Mouse (Mus musculus): Measurements from ENCODE around the gene Otof. TPM values are rescaled to one million over a fixed set of nuclear protein-coding genes. Genes with fewer than 3 reads are reported as not detected.

Gene Otof
- polyA plus RNA-seq, 1 experiment from 2014 or later = 0.17 TPM

DNA sequence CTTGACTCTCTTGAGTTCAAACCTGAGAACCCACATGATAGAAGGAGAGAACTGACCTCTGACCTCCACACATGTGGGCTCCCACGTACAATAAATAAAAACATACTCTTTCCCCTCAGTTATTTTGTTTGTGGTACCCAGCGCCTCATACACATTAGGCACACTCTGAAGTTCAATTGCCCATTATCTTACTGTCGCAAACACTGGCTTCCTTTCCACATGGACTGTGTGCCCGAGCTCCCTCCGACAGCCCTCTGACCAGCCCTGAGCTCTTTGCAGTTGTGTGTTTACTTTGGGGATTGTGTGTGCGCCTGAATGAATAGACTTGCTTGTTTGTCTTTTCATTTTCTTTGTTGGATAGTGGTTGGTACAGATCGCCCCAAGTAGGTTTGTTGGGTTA lies 105.1 kb downstream of the Otof start:
- DNase-seq (ENCODE audit: low spot score) = no peak
- no peaks in the 10 kb centered on the region for H3K36me3 ChIP-seq
- 79% methylated on average over 7 of the region's 7 CpGs for WGBS
- no peak overlapping the region for H3K27ac ChIP-seq
- no peaks in the 10 kb centered on the region for H3K9me3 ChIP-seq
- no peaks in the 10 kb centered on the region for H3K4me1 ChIP-seq (replicated peaks)
- no peaks in the 10 kb centered on the region for H3K27me3 ChIP-seq (ENCODE audit: insufficient read depth, poor library complexity, severe bottlenecking)
- H3K4me3 ChIP-seq = no peak overlapping the region

DNA sequence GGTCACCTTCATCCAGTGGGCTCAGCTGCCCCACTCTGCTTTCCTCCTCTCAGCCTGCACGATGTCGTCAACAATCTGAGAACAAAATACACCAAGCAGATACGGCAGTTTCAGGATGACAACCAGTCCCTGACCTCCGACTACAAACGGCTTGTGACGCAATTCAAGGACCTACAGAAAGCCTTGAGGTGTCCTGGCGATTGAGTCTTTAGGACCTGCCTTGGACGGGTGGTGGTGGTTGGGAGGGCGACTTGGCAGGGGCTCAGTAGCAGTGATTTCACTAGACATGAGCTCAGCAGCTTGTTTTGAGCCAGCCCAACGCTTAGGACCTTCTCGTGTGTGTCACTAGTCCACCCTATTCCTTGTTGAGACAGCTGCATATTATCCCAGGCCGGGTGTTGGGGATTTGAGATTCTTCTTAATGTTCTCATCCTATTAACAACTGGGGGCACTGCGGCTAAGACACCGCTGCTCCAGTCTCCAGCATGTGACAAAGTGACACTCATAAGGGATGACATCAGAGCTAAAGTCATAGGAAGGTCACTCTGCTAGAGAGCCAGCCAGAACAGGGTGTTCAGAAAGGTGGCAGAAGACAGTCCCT lies 106.1 kb downstream of the Otof start:
- H3K9me3 ChIP-seq = no peaks in the 10 kb centered on the region
- 90% methylated on average over 14 of the region's 14 CpGs for WGBS

GRCm38 (mm10) chr5:30355114-30355513 lies 106.6 kb downstream of the Otof start:
- Histone ChIP-seq H3K9me3 (no peaks in the 10 kb centered on the region), H3K27me3 (ENCODE audit: insufficient read depth, poor library complexity, severe bottlenecking) (no peaks in the 10 kb centered on the region), H3K4me1 (replicated peaks) (no peaks in the 10 kb centered on the region), H3K27ac (no peak overlapping the region), H3K36me3 (no peaks in the 10 kb centered on the region), H3K4me3 (no peak overlapping the region)
- 85% methylated on average over 7 of the region's 7 CpGs for WGBS
- DNase-seq (ENCODE audit: low spot score) = no peak

More for the DNA sequence above, 106.1 kb downstream of the Otof start:
- Histone ChIP-seq H3K4me3 (no peak overlapping the region), H3K4me1 (replicated peaks) (no peaks in the 10 kb centered on the region), H3K27me3 (ENCODE audit: insufficient read depth, poor library complexity, severe bottlenecking) (no peaks in the 10 kb centered on the region), H3K36me3 (no peaks in the 10 kb centered on the region), H3K27ac (no peak overlapping the region)
- no peak for DNase-seq (ENCODE audit: low spot score)

DNA sequence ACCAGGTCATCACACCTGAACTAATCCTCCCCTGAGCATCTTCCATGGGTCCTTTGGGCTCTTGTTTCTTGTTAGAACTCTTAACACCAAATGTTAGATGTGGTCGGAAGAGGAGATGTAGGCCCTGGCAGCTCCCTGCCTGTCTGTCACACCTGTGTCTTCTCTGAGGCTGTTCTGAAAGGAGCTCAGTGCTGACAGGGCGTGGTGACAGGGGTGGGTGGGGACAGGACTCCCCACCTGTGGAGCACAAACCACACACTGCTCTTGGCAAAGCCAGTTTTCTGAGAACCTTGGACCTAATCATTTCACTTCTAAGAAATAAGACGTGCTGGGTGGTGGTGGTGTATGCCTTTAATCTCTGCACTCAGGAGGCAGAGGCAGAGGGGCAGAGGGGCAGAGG lies 108.1 kb downstream of the Otof start:
- H3K4me1 ChIP-seq (replicated peaks) = no peaks in the 10 kb centered on the region
- H3K27ac ChIP-seq = no peak overlapping the region
- 63% methylated on average over 3 of the region's 3 CpGs for WGBS
- no peaks in the 10 kb centered on the region for H3K9me3 ChIP-seq
- no peak for DNase-seq (ENCODE audit: low spot score)
- H3K4me3 ChIP-seq = no peak overlapping the region
- no peaks in the 10 kb centered on the region for H3K27me3 ChIP-seq (ENCODE audit: insufficient read depth, poor library complexity, severe bottlenecking)
- H3K36me3 ChIP-seq = no peaks in the 10 kb centered on the region

DNA sequence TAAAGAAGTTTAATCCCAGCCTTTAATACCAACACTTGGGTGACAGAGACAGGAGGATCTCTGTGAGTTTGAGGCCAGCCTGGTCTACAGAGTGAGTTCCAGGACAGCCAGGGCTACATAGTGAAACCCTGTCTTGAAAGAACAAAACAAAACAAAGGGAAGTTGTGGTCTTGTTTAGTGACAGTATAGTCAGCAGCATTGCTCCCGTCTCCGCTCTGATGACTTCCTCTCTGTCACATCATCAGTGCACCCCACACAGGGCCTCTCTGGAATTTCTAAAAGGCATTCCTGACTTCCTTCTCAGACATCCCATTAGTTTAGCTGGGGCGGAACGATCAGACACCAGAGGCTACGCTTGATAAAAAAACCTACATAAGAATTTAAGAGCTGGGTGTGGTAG lies 117.8 kb downstream of the Otof start:
- no peak overlapping the region for H3K4me3 ChIP-seq
- DNase-seq (ENCODE audit: low spot score) = no peak
- no peak overlapping the region for H3K27ac ChIP-seq
- peaks cover 18% of the 10 kb centered on the region for H3K27me3 ChIP-seq (ENCODE audit: insufficient read depth, poor library complexity, severe bottlenecking)
- H3K4me1 ChIP-seq (replicated peaks) = peaks cover 9% of the 10 kb centered on the region
- 84% methylated on average over 5 of the region's 5 CpGs for WGBS
- no peaks in the 10 kb centered on the region for H3K9me3 ChIP-seq
- no peaks in the 10 kb centered on the region for H3K36me3 ChIP-seq

- 2% methylated on average over 9 of the region's 9 CpGs for WGBS
- Histone ChIP-seq H3K9me3 (no peaks in the 10 kb centered on the region), H3K4me3 (peak overlapping the region; percentile 50), H3K36me3 (no peaks in the 10 kb centered on the region), H3K27me3 (ENCODE audit: insufficient read depth, poor library complexity, severe bottlenecking) (peaks cover 18% of the 10 kb centered on the region), H3K4me1 (replicated peaks) (peaks cover 9% of the 10 kb centered on the region), H3K27ac (no peak overlapping the region; the same call in 1 of the 2 replicates)
- DNase-seq (ENCODE audit: low spot score) = peak; percentile 80
These were observed 118.6 kb downstream of the Otof start for GRCm38 (mm10) chr5:30343107-30343506.

GRCm38 (mm10) chr5:30342601-30343015 lies 119.1 kb downstream of the Otof start:
- peak overlapping the region; percentile 50 for H3K4me3 ChIP-seq
- peak overlapping the region; percentile 46 for H3K27ac ChIP-seq
- 4% methylated on average over 17 of the region's 17 CpGs for WGBS
- H3K36me3 ChIP-seq = no peaks in the 10 kb centered on the region
- peaks cover 9% of the 10 kb centered on the region for H3K4me1 ChIP-seq (replicated peaks)
- no peaks in the 10 kb centered on the region for H3K9me3 ChIP-seq
- DNase-seq (ENCODE audit: low spot score) = no peak
- H3K27me3 ChIP-seq (ENCODE audit: insufficient read depth, poor library complexity, severe bottlenecking) = peaks cover 18% of the 10 kb centered on the region

- peaks cover 18% of the 10 kb centered on the region for H3K27me3 ChIP-seq (ENCODE audit: insufficient read depth, poor library complexity, severe bottlenecking)
- DNase-seq (ENCODE audit: low spot score) = no peak
These were observed 119.9 kb downstream of the Otof start for GRCm38 (mm10) chr5:30341601-30342365.

DNA sequence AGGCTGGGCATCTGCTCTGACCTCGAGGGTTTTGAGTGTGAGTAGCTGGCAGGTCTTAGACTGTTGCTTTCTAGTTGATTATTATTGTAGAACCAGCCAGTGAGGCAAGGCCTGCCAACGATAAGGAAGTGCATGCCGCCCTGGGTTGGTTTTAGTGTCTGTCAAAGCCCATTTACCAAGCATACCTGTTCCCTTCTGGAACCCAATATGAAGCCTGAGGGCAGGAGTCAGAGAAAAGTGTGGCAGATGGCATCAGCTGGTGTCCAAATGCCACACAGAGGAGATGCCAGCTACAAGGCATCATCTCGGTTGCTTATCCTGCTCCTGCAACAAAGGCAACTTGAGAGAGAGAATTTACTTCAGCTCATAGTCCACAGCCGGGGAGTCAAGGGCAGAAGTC lies 120.9 kb downstream of the Otof start:
- H3K4me3 ChIP-seq = no peak overlapping the region
- H3K27ac ChIP-seq = no peak overlapping the region
- H3K9me3 ChIP-seq = no peaks in the 10 kb centered on the region
- no peaks in the 10 kb centered on the region for H3K36me3 ChIP-seq
- DNase-seq (ENCODE audit: low spot score) = no peak
- 83% methylated on average over 5 of the region's 5 CpGs for WGBS
- H3K4me1 ChIP-seq (replicated peaks) = peaks cover 9% of the 10 kb centered on the region
- H3K27me3 ChIP-seq (ENCODE audit: insufficient read depth, poor library complexity, severe bottlenecking) = peaks cover 18% of the 10 kb centered on the region

More at GRCm38 (mm10) chr5:30341601-30342365, 119.9 kb downstream of the Otof start:
- Histone ChIP-seq H3K4me1 (replicated peaks) (peaks cover 9% of the 10 kb centered on the region), H3K36me3 (no peaks in the 10 kb centered on the region), H3K4me3 (no peak overlapping the region), H3K9me3 (no peaks in the 10 kb centered on the region), H3K27ac (no peak overlapping the region)
- 84% methylated on average over 11 of the region's 11 CpGs for WGBS

Other genes starting within 250 kb of the Otof start
- gene Selenoi, start 229.4 kb downstream of the Otof start, polyA plus RNA-seq (2016; fragmentation: Nextera tagmentation; extraction: Ambion mirVana) = 17.3 and 17.9 TPM in 2 replicates
- 0.85 and 2.0 TPM in 2 replicates for gene Drc1, start 180.5 kb downstream of the Otof start, polyA plus RNA-seq (2016; fragmentation: Nextera tagmentation; extraction: Ambion mirVana)
- 1.4 TPM in 1 of 2 replicates, not detected in the other for gene 1700001C02Rik, start 4.1 kb upstream of the Otof start, polyA plus RNA-seq (2016; fragmentation: Nextera tagmentation; extraction: Ambion mirVana)
- not detected in 2 replicates for gene Cib4, start 83.9 kb upstream of the Otof start, polyA plus RNA-seq (2016; fragmentation: Nextera tagmentation; extraction: Ambion mirVana)
- gene Kcnk3, start 126.2 kb upstream of the Otof start, polyA plus RNA-seq (2016; fragmentation: Nextera tagmentation; extraction: Ambion mirVana) = 0.12 and 0.52 TPM in 2 replicates
- 25.5 and 28.9 TPM in 2 replicates for gene Slc35f6, start 186.0 kb upstream of the Otof start, polyA plus RNA-seq (2016; fragmentation: Nextera tagmentation; extraction: Ambion mirVana)
- 409 and 440 TPM in 2 replicates for gene Cenpa, start 204.8 kb upstream of the Otof start, polyA plus RNA-seq (2016; fragmentation: Nextera tagmentation; extraction: Ambion mirVana)
- gene Dpysl5, start 249.6 kb upstream of the Otof start, polyA plus RNA-seq (2016; fragmentation: Nextera tagmentation; extraction: Ambion mirVana) = 87.4 and 151 TPM in 2 replicates

Data from hindbrain, embryonic 10.5 days (tissue).